Mouse (Mus musculus) lung, embryonic 14.5 days (tissue): ENCODE data around the gene Vapa. TPM values are rescaled to one million over a fixed set of nuclear protein-coding genes. Genes with fewer than 3 reads are reported as not detected.
A peak's percentile ranks its signal among the peaks of the same experiment; 100 is the strongest.
"Not testable (repeated sequence)": the region's sequence is repeated elsewhere in the genome, so short reads cannot be mapped to it uniquely, and the experiment has no call there.

Experiments used
- ATAC-seq: fragments of 200-750 bp; cut with Nextera tagmentation; 2 replicates; pipeline ENCODE4 v1.8.0; 2017; ENCODE audit warnings: mild to moderate bottlenecking, moderate TSS enrichment, moderate library complexity; ENCODE audit not compliant: insufficient read depth
- DNase-seq: peaks from one replicate; pipeline ENCODE4 v3.0.0-alpha.2; 2015
- H3K27ac ChIP-seq: fragments of 300-500 bp; sonication (generic); 2 replicates; pipeline ENCODE4 v1.5.1; 2014; ENCODE audit warnings: low read depth, mild to moderate bottlenecking, moderate library complexity
- H3K27me3 ChIP-seq: fragments of 300-500 bp; sonication (generic); 2 replicates; pipeline ENCODE4 v1.6.1; 2014; ENCODE audit warnings: low read length, control low read depth; ENCODE audit not compliant: insufficient read depth
- H3K36me3 ChIP-seq: fragments of 300-500 bp; sonication (generic); 2 replicates; pipeline ENCODE4 v1.6.1; 2014; ENCODE audit warnings: control low read depth; ENCODE audit not compliant: insufficient read depth
- H3K4me1 ChIP-seq: fragments of 300-500 bp; sonication (generic); 2 replicates; pipeline ENCODE4 v1.6.1; 2014; ENCODE audit warnings: antibody characterized with exemption, control low read depth; ENCODE audit not compliant: insufficient read depth
- H3K4me2 ChIP-seq: fragments of 300-500 bp; sonication (generic); 2 replicates; pipeline ENCODE4 v1.6.1; 2014; ENCODE audit warnings: mild to moderate bottlenecking
- H3K4me3 ChIP-seq: fragments of 300-500 bp; sonication (generic); 2 replicates; pipeline ENCODE4 v1.5.1; 2014; ENCODE audit warnings: low read depth, low read length
- H3K9ac ChIP-seq: fragments of 300-500 bp; sonication (generic); 2 replicates; pipeline ENCODE4 v1.6.1; 2014
- H3K9me3 ChIP-seq: fragments of 300-500 bp; sonication (generic); 2 replicates; pipeline ENCODE4 v1.6.1; 2016; ENCODE audit warnings: low read depth, low read length, control low read depth
- CTCF ChIP-seq: IDR thresholded peaks from 2 replicates; pipeline ENCODE4 v1.5.1; 2016; ENCODE audit warnings: antibody characterized with exemption, low read depth
- WGBS: fragments of 180-500 bp; shearing (Covaris S2); extraction: QIAGEN DNeasy Blood & Tissue Kit; methylation state at CpG from one replicate; pipeline ENCODE4 v1.1.7; 2014; 5-methylcytosine and 5-hydroxymethylcytosine counted together
- polyA plus RNA-seq: library from polyadenylated mRNA; unstranded; fragments of >200 nt; fragmentation: Nextera tagmentation; extraction: Ambion mirVana; gene quantifications from 2 replicates; pipeline ENCODE4 v1.2.1, GENCODE M21; 2014

The Vapa gene
- polyA plus RNA-seq, 1 experiment from 2014 or later, result 189 TPM

DNA sequence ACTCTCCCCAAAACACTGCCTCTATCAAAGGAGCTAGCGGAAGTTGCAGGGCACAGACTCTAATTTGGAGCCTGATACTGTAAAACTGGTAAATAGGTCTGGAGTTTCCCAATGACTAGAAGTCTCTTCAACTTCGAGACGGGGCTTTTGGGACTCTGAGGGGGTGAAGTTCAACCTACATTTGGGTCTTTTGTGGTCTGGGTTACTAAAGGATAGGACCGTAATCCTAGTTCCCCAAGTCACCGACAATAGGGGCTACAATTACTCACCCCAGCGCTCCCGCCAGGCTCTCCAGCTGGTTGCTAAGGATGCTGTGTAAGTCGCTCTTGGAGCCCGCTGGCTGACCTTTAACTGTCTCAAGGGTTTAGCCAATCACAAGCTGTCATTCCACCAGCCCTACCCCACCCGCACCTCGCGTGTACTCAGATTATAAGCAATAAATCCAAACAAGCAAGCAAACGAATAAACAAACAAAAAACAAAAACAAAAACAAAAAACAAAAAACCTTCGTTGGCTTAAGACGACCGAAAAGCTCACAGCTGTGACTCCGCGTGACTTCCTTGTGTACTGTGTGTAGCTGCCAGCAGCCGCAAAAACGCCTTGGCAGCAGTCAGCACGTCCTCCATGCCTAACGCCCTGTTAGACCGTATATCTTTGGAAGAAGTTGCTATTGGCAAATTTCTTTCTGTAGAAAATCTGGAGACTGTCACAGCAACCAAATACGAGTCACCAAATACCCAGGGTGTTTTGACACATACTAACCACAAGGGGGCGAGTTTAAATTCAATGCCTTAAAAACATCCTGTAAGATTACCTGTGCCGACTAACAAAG lies 72.7 kb downstream of the Vapa start, which contains the start of gene Tmem232:
TSS of gene Tmem232 (minus strand) at position 342 of the 832 bp plus-strand sequence.
- ATAC-seq, result peak; percentile 95
- H3K36me3 ChIP-seq, result no peaks in the 10 kb centered on the region
- no peaks in the 10 kb centered on the region for H3K4me1 ChIP-seq
- no peaks in the 10 kb centered on the region for H3K27me3 ChIP-seq
- TF ChIP-seq CTCF, result peak; percentile 71
- no peak within 1 kb of the TSS; the same call in 1 of the 2 replicates for H3K9ac ChIP-seq
- WGBS, result 14% methylated on average over 26 of the region's 26 CpGs
- no peaks in the 10 kb centered on the region for H3K9me3 ChIP-seq
- DNase-seq, result peak; percentile 82
- H3K4me3 ChIP-seq, result peak within 1 kb of the TSS; percentile 25
- peak within 1 kb of the TSS; percentile 62 for H3K4me2 ChIP-seq
- no peak within 1 kb of the TSS for H3K27ac ChIP-seq

DNA sequence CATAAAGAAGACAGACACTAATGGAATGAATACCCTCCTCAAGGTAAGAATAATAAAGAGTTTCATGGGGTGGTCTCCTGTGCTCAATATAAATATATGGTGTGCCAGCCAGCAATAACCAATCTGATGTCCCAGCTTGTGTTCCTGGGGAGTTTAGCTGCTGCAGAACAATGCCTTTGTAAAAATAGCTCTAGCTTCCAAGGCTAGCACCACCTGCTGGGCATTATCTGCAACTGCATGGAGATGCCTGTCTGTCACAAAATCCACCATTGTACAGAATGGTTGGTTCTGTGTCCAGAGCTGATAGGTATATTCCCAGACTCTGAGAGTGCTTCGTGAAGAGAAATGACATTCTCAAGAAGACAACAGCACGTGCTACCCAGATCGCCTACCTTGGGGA lies 77.2 kb downstream of the Vapa start:
- WGBS, result 11% methylated on average over 3 of the region's 3 CpGs
- no peak overlapping the region for H3K4me3 ChIP-seq
- no peaks in the 10 kb centered on the region for H3K4me1 ChIP-seq
- H3K27ac ChIP-seq, result no peak overlapping the region
- no peak overlapping the region for H3K9ac ChIP-seq
- H3K9me3 ChIP-seq, result no peaks in the 10 kb centered on the region
- peak; percentile 88 for TF ChIP-seq CTCF
- no peak overlapping the region for H3K4me2 ChIP-seq
- no peaks in the 10 kb centered on the region for H3K36me3 ChIP-seq
- peak; percentile 79 for DNase-seq
- ATAC-seq, result no peak
- no peaks in the 10 kb centered on the region for H3K27me3 ChIP-seq

DNA sequence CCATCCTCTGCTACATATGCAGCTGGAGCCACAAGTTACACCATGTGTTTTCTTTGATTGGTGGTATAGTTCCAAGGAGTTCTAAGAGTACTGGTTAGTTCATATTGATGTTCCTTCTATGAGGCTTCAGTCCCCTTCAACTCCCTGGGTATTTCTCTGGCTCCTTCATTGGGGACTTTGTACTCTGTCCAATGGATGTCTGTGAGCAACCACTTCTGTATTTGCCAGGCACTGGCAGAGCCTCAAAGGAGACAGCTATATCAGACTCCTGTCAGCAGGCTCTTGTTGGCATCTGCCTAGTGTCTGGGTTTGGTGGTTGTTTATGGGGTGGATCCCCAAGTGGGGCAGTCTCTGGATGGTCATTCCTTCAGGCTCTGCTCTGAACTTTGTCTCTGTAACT lies 81.0 kb downstream of the Vapa start:
- not testable (repeated sequence) for DNase-seq, H3K4me2 ChIP-seq, H3K27me3 ChIP-seq, H3K4me3 ChIP-seq, H3K9ac ChIP-seq, H3K9me3 ChIP-seq, ATAC-seq, H3K4me1 ChIP-seq, H3K36me3 ChIP-seq, H3K27ac ChIP-seq

Other genes starting within 250 kb of the Vapa start
- 0.12 TPM in 1 of 2 replicates, not detected in the other for gene Tmem232, start 72.8 kb downstream of the Vapa start, polyA plus RNA-seq
- 0.16 TPM in 1 of 2 replicates, not detected in the other for gene Txndc2, start 28.6 kb upstream of the Vapa start, polyA plus RNA-seq
- gene Rab31, start 159.2 kb upstream of the Vapa start, polyA plus RNA-seq, result 46.7 and 49.4 TPM in 2 replicates
- 50.6 and 51.5 TPM in 2 replicates for gene Ppp4r1, start 169.0 kb upstream of the Vapa start, polyA plus RNA-seq